Mouse (Mus musculus) large intestine, adult 2 months (tissue): ENCODE data around the gene Fkbp8. TPM values are rescaled to one million over a fixed set of nuclear protein-coding genes. Genes with fewer than 3 reads are reported as not detected.

Experiments
- DNase-seq: peaks from one replicate; pipeline ENCODE4 v3.0.0-alpha.2; 2012; ENCODE audit warnings: low read depth, low spot score
- WGBS: fragments of 180-500 bp; shearing (Covaris S2); methylation state at CpG from one replicate; pipeline ENCODE4 v1.1.7; 2018; 5-methylcytosine and 5-hydroxymethylcytosine counted together
- polyA plus RNA-seq: library from polyadenylated mRNA; depleted of rRNA; stranded (reverse); fragments of >200 nt; gene quantifications from 2 replicates; pipeline ENCODE4 v1.2.3, GENCODE M21; 2012; rRNA removed

Fkbp8 gene
- 422 and 497 TPM in 2 replicates for polyA plus RNA-seq

DNA sequence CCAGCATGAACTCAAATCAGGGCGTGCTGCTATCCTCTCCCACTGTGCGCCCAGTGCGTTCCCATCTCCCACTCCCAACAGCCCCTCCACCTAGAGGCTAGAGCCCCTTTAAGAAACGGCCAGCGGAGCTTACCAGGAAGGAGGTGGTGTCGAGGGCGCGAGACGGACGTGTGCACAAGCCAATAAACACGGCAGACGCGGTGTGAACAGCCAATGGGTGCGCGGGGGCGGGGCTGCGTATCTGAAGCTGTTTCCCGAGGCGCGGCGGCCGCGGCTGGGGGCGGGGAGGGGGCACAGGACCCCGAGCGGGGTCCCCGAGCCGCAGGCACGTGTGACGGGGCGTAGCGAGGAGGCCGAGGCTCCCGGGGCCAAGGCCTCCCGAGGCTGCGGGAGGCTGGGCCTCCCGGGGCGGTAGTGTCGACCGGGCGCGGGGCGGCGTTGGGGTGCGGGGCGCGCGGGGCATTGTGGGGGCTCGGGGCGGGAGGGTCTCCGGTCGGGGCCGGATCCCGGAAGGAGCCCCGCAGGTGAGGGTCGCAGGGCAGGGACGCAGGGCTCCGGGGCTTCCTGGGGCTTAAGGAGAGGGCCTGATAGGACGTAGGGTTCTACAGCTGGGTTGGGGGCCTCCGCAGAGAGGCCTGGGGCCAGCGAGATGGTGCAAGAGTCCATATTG, at the start of gene Fkbp8, which contains the start of gene Kxd1:
Fkbp8 (plus strand) TSS at position 213 of the 670 bp plus-strand sequence.
Kxd1 (minus strand) TSS at position 445 of the 670 bp plus-strand sequence.
- WGBS = under 1% methylated on average over 53 of the region's 61 CpGs
- DNase-seq = no peak

DNA sequence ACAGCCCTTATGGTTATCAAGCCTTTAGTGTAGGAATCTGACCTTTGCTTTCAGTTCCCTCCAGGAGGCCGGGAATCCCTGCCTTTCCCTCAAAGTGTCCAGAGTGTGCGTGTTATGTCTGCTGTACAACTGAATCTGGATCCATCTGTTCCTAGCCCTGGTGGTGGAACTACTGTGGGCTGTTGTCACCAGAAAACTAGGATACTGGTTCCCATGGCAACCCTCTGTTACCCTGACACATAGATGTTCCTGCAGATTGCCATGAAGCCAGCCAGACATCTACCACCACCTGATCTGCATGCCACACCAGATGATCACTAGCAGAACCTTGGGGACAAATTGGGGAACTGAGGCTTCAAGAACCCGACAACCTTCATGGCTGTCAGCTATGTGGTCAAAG, 45.6 kb upstream of the Fkbp8 start:
- no peak for DNase-seq
- 64% methylated on average over 3 of the region's 3 CpGs for WGBS

DNA sequence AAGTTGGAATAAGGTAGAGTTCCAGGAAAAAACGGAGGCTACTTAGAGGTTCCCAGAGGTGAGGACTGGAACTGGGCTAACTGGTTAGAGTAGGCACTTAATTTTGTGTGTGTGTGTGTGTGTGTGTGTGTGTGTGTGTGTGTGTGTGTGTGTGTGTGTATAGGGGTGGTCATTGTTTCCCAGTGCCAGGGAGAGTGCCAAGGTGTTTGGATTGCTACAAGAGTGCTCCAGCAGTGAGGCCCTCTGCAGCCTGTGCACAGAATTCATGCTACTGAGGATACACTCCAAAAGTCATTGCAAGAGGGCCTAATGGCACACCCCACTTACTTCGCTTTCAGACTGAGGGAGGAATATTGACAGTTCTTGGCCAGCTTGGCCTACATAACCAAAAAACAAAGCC, 44.6 kb upstream of the Fkbp8 start:
- WGBS = 57% methylated on average over 2 of the region's 2 CpGs
- no peak for DNase-seq

DNA sequence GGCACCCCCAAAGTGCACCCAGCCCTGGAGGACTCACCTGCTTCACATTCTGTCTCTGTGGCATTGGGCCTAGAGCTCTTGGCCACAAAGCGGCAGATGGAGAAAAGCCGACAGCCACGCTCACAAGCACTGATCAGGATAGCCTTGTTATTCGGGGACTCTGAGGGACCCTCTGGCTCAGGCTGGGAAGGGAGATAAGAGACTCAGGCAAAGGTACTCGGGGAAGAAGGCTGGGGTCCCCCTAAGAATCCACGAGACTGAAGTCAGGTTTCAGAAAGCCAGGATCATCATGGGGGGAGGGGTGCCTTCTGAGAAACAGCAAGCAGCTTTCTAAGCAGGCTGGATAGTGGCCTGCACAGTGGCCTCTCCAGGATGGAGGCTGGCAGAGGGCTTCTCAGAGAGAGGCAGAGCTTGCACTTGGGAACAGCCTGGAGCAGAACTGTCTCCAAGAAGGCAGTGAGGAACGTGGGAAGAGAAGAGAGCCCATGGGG, 41.3 kb upstream of the Fkbp8 start:
- no peak for DNase-seq

DNA sequence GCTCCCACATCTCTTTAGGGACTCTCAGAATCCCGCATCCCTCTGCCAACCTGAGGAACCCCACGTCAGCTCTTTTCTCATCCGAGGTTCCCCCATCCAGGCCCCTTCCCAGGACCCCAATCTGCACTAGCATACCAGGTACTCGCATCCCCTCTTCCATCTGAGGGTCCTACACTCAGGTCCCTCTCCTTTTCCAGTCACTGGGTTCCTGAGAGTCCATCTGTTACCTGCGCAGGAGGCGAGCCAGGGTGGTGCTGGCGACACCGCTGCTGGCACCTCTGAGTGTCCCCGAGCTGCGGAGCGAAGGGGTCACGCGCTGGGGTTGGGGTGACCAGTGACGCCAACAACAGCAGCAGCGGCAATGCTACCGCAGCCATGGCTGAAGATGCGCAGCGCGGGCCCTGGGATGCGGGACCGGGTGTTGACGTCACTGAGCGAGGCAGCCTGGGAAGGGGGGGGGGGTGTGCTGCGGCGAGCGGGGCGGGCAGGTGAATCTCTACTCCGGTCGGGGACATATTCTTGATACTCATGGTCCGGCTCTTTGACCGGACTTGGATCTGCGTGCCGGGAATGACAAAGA, 40.5 kb upstream of the Fkbp8 start, which contains the start of gene Tmem59l:
Tmem59l (minus strand) TSS at position 418 of the 580 bp plus-strand sequence.
- whole genome bisulfite sequencing = 12% methylated on average over 33 of the region's 33 CpGs
- no peak for DNase-seq

More for the DNA sequence above, 41.3 kb upstream of the Fkbp8 start:
- WGBS = 59% methylated on average over 7 of the region's 7 CpGs

DNA sequence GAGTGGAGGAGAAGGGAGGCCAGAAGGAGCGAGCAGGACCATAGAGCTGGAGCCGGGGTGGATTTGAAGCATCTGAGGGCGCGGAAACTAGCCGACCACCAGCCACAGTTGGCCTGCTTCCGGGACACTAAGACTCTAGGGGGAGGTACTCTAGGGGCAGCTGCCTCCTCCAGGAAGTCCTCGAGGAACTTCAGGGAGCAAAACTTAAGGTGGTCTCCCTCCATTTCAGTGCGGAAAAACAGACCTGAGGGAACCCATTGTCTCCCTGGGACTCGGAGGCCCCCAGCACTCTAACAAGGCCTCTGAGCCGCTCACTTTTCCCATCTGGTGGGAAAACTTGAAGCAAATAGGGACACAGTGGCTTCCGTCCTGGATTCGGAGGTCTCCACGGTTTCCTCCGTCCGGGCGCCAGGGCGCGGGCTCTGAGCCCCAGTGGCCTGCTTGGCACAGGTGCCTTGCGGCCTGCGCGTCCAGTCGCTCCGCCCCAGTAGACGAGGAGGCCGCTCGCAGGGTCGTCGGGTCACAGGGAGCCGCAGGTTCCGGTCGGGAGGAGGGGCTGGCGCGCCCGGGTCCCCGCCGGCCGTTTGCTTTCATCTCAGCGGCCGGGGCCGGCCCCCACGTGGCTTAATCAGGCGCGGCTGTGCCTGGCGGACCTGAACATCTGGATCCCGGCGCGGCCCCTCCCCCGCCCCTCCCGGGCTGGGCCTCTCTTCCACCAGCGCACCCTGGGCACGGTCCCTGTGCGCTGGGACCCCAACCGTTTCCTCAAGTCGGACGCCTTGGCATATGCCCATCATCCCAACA, 39.3 kb upstream of the Fkbp8 start:
- no peak for DNase-seq

DNA sequence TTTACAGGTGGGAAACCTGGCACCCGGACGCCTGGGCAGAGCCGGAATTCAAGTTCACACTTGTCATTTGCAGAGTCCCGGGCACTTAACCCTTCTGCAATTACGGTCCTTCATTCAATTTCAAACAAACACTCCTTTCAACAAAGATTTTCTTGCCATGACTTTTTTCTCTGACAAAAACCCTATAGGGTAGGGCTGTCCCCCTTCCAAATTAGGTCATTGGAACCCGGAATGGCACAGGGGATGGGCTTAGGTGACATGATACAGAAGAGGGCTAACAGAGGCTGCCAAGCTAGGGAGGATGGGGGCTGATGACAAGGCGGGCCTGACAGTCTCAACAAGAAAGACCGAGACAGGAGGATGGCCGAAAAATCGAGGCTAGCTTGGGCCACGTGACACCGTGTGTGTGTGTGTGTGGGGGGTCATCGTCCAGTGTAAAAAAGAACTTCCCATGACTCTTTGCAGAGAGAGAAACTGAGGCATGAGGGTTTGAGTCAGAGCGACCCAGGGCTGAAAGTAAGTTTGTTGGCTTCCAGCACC, 38.5 kb upstream of the Fkbp8 start:
- 3% methylated on average over 14 of the region's 14 CpGs for WGBS
- DNase-seq = no peak

More for the DNA sequence above, 39.3 kb upstream of the Fkbp8 start:
- WGBS = 7% methylated on average over 54 of the region's 55 CpGs

DNA sequence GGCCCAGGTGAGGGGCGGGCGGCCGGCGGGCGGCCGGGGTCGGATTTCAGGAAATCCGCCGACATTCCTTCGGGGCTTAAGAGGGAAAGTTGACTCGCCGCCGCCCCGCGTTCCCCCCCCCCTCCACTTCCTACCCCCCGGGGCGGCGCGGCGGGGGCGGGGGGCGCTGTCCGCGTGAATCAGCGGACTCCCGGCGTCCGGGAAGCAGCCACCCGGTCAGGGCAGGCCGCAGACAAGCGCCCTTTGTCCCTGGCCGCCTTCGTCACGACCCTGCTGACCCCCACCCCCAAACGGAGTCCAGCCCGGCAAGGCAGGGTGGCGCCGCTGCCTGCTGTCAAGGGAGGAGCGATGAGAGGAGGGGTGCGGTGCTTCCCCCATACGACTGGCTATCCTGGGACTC, 37.9 kb upstream of the Fkbp8 start:
- 2% methylated on average over 41 of the region's 41 CpGs for WGBS
- DNase-seq = no peak

DNA sequence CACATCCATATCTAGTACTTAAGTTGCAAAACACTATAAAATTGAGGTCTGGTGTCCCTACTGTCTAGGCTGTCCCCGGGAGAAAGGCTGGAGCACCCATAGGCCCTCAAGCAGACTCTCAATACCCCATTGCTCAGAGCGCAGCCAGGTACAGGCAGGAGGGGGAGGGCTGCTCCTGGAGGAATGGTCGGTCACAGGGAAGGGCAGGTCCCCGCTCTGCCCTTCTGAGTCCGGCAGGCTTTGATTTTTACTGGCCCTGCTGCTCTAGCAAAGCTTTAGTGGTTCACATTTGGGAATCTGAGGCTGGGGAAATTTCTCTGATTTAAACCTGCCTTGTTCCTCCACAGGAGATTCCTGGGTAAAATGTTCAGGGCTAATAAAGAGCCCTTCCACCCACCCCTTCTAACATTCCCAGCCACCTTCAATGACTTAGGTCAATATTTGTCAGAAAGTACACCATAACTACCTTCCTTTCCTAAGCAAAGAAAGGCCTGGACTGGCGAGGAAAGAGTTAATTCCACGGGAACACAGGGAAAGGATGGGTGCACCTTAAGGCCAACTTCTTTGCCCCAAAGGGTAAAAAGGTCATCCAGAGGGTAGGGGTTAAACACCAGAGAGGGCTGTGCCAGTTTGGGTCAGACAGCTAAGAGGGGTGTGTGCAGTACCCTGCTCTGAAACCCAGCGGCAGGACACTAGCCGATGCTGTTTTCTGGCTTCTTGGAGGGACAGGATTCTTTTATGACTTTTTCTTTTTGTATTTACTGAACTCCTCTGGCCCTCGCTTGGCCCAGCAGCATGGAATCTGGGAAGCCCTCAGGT, 37.3 kb upstream of the Fkbp8 start:
- 25% methylated on average over 10 of the region's 10 CpGs for WGBS
- no peak for DNase-seq

DNA sequence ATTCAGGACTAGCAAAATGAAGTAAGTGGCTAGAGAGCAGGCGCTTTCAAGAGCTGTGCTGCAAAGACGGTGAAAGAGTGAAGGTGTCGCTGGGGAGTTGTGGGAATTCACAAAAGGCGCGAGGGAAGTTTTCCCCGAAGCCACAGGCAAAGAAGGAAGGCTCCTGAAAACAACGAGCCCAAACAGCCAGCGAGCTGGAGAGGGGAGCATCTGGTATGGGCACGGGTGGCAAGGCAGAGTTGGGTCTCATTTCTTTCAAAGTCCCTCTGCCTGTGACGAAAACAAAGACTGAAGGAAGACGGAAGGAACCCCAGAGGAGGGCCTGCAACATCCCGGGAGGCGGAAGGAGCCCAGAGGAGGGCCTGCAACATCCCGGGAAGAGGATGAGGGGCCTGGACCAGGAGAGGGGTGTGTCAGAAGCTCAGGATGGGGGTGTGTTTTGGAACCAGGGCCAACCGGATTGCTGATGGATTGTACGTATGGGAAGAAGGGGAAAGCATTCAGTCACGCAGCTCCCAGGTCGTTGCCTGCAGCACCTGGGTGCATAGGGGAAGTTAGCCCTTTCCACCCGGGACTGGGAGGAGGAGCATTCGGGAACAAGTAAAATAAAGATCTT, 36.5 kb upstream of the Fkbp8 start:
- 10% methylated on average over 20 of the region's 20 CpGs for WGBS
- no peak for DNase-seq

DNA sequence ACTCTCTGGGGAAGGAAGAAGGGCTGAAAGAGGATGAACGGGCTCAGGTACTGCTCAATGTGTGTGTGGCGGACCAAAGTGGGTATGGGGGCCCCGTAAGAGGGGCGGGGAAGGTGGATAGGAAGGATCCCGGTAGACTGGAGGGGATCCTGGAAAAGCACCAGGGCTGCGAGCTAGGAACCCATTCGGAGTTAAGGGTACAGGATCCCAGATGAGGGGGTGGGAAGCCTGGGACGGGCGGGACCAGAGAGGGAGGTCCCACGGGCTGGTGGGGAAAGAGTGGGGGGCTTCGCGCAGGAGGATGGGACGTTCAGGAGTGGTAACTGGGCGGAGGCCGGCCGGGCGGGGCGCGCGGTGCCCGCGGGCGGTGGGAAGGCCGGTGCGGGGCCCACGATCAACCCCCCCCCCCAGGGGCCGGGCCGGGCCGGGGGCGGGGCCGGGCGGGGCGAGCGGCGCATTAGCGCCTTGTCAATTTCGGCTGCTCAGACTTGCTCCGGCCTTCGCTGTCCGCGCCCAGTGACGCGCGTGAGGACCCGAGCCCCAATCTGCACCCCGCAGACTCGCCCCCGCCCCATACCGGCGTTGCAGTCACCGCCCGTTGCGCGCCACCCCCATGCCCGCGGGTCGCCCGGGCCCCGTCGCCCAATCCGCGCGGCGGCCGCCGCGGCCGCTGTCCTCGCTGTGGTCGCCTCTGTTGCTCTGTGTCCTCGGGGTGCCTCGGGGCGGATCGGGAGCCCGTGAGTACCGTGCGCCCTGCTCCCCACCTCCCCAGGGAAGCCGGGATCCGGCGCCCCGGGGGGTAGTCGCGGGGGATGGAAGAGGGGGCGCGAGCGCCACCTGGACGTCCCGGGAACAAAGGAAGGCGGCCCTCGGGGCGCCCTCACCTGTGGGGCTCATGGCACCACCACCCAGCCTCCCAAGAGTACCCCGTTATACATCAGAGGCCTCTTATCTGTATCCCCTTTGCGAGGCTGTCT, 34.6 kb upstream of the Fkbp8 start, which contains the start of gene Crlf1:
Crlf1 (plus strand) TSS at position 495 of the 977 bp plus-strand sequence.
- DNase-seq = no peak
- WGBS = 2% methylated on average over 83 of the region's 93 CpGs

DNA sequence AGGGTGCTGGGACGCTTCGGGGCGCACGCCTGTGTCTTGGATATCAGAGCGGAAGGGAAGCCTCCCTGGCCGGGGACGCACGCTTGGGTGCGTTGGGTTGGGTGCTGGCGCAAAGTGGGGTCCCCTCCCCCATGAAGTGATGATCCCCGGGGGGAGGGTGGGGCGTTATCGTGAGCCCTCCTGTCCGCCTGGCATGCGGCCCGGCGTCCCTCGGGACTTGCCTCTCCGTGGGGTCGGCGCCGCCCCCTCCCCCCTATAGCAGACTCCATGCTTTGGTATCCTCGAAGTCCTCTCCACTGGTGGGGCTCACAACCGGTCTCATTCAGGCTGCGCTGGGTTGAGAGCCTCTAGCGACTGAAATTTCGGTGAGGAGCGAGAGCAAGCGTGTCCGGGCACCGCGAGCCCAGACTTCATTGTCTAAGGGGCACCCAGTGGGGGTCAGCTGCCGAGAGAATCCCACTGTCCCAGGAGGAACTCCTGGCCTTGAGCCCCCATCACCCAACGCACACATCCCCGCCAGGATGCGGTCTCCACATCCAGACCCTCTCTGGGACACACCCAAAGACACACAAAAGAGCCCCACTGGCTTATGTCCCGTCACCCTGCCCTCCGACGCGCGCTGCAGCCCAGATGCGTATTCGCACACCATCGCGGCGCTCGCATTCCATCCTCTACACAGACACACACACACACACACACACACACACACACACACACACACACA, 33.7 kb upstream of the Fkbp8 start:
- 5% methylated on average over 47 of the region's 47 CpGs for WGBS
- no peak for DNase-seq

DNA sequence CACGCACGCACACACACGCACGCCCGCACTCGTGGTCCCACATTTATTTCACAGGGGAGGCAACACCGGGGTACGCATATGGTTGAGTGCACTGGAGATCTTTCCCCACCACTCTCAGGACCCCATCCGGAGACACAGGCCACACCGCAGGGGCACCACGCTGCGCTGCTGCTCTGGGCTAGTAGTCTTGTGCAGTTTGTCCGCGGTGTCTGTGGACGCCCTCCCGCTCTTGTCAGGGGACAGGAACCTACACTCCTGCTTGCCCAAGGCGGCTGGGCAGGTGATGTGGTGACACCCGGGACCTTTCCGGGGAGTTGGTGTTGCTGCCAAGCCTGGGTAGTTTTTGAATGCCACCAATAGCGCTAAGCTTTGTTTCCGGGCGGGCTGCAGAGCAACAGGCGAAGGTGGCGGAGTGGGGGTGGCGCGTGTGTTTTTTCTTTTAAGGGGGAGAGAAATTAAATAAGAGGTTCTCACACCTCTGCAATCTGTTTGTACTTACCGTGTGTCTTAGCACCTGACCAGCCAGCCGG, 33.0 kb upstream of the Fkbp8 start:
- WGBS = 9% methylated on average over 28 of the region's 28 CpGs
- no peak for DNase-seq

DNA sequence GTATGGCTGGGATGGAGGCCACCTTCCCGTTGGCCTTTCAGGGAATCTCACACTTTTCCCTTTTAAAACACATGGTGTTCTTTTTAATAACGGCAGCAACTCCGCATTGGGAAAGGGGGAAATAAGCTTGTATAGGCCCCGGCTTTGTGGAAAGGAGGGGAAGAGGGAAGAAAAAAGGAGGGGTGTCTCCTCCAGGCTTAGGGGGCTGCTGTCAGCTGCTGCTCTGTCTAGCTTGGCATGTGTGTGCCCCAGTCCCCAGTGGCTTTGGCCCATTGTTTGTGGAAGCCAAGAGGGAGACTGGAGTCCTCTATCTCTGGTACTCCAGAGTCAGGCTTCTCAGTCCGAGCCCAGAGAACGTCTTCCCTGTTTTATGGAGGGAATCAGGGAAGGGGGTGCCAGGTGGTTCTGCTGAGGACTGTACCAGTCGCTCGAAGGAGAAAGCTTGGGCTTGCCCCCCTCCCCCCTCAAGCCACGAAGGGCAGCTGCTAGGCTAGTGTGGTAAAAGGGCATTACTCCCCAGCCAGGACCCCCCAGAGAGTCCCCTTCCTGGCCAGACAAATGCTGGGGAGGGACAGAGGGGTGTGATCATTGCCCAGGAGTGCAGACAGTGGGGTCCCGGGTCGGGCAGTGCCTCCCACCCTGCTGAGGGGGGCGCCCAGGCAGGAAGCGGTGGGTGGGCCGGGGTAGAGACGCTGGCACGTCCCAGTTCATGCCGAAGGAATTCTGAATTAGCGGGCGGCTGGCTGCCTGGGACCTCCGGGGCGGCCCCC, 32.3 kb upstream of the Fkbp8 start:
- no peak for DNase-seq
- 15% methylated on average over 21 of the region's 21 CpGs for WGBS

DNA sequence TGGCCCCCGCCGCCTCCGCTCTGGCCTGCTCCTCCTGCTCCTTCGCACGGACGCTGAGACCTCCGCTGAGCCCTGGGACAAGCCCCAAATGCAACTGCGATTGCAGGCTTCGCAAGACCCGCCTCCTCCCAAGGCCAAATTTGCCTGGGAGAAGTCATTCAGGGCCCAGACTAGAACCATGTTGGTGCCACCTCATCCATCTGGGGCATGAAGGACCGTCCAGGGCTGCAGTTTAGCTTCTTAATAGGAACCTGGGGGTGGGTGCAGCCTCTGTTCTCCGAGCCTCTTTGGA, 31.8 kb upstream of the Fkbp8 start:
- 25% methylated on average over 12 of the region's 12 CpGs for WGBS
- no peak for DNase-seq
